Mouse (Mus musculus) heart, postnatal 4 days (tissue): Measurements from ENCODE around the gene Gm10644. TPM values are rescaled to one million over a fixed set of nuclear protein-coding genes. Genes with fewer than 3 reads are reported as not detected.

Source experiments
- DNase-seq: peaks from one replicate; pipeline ENCODE4 v3.0.0; 2021
- microRNA-seq, 2 experiments: library from miRNA; unstranded; fragments of <30 nt; microRNA quantifications; one replicate each; pipeline ENCODE4 v1.2.0; 2021 to 2022
- total RNA-seq, 2 experiments: library from RNA; stranded (reverse); gene quantifications; 2 replicates each; pipeline ENCODE4 v1.2.3; 2021

The Gm10644 gene
- total RNA-seq, 2 experiments from 2014 or later: 0.27 to 0.41 TPM

GRCm38 (mm10) chr8:83896461-83896860 is 58.5 kb downstream of the Gm10644 start:
- DNase-seq: no peak

- peak; percentile 50 for DNase-seq
Observed at GRCm38 (mm10) chr8:83895894-83896293, 59.1 kb downstream of the Gm10644 start.

GRCm38 (mm10) chr8:83893915-83894314 is 61.1 kb downstream of the Gm10644 start:
- peak; percentile 86 for DNase-seq

GRCm38 (mm10) chr8:83892061-83892460 is 62.9 kb downstream of the Gm10644 start:
- DNase-seq: peak; percentile 42

GRCm38 (mm10) chr8:83888409-83888808 is 66.6 kb downstream of the Gm10644 start:
- no peak for DNase-seq

Small RNA genes within 50 kb of the gene (microRNA-seq; reads per million reads assigned to microRNA genes)
- gene Gm44330 (0 reads per million in 2 experiments), gene Gm44450 (0 reads per million in 2 experiments)

Other genes with a start within 250 kb of the Gm10644 start
- gene Ddx39, start 240.0 kb downstream of the Gm10644 start, total RNA-seq: 10 to 100 TPM; 68.1 to 69.0 TPM
- 10 to 100 TPM; 62.8 to 63.4 TPM for gene Adgre5, start 213.9 kb downstream of the Gm10644 start, total RNA-seq
- gene Adgrl1, start 55.1 kb downstream of the Gm10644 start, total RNA-seq: 10 to 100 TPM; 37.5 to 39.8 TPM
- gene Asf1b, start 302 bp upstream of the Gm10644 start, total RNA-seq: 10 to 100 TPM; 25.8 to 26.1 TPM
- gene Prkaca, start 17.8 kb upstream of the Gm10644 start, total RNA-seq: 100 to 1,000 TPM; 389 to 405 TPM
- 10 to 100 TPM; 36.6 to 42.9 TPM for gene Samd1, start 42.5 kb upstream of the Gm10644 start, total RNA-seq
- under 1 TPM in 1 of 2 experiments, not detected in 1; 0.83 TPM for gene 1700067K01Rik, start 46.3 kb upstream of the Gm10644 start, total RNA-seq
- 1 to 10 TPM in 1 of 2 experiments, under 1 TPM in 1; 0.93 to 1.4 TPM for gene 2210011C24Rik, start 57.0 kb upstream of the Gm10644 start, total RNA-seq
- under 1 TPM; 0.31 to 0.38 TPM for gene Palm3, start 66.3 kb upstream of the Gm10644 start, total RNA-seq
- gene Il27ra, start 87.4 kb upstream of the Gm10644 start, total RNA-seq: 1 to 10 TPM; 4.0 to 4.2 TPM
- gene Rln3, start 89.8 kb upstream of the Gm10644 start, total RNA-seq: not detected
- gene Gm10643, start 109.9 kb upstream of the Gm10644 start, total RNA-seq: 1 to 10 TPM; 3.7 to 4.5 TPM
- gene Rfx1, start 111.6 kb upstream of the Gm10644 start, total RNA-seq: 10 to 100 TPM; 12.5 to 13.5 TPM
- gene Dcaf15, start 149.6 kb upstream of the Gm10644 start, total RNA-seq: 10 to 100 TPM; 19.7 to 20.5 TPM
- gene Podnl1, start 170.8 kb upstream of the Gm10644 start, total RNA-seq: not detected
- gene Cc2d1a, start 192.7 kb upstream of the Gm10644 start, total RNA-seq: 10 to 100 TPM; 12.6 to 15.6 TPM
- gene 4930432K21Rik, start 192.8 kb upstream of the Gm10644 start, total RNA-seq: under 1 TPM; 0.38 to 0.60 TPM
- gene Nanos3, start 230.0 kb upstream of the Gm10644 start, total RNA-seq: 1 to 10 TPM; 3.6 to 4.3 TPM